Mouse (Mus musculus) cortical plate, adult 2 months (tissue): ENCODE data around the gene Mroh3.

ENCODE experiments used
- CTCF ChIP-seq: fragments of 200-500 bp; IDR thresholded peaks from 2 replicates; pipeline ENCODE4 v1.5.1; 2011; ENCODE audit warnings: mild to moderate bottlenecking, control low read depth, low read length; ENCODE audit not compliant: insufficient read depth; ENCODE audit errors: extremely low read depth
- POLR2A ChIP-seq: fragments of 200-500 bp; IDR thresholded peaks from 2 replicates; pipeline ENCODE4 v1.6.1; 2011; ENCODE audit warnings: mild to moderate bottlenecking, low read length, control low read depth; ENCODE audit not compliant: insufficient read depth; ENCODE audit errors: extremely low read depth

GRCm38 (mm10) chr1:136226626-136227025 is 14.0 kb upstream of the Mroh3 start:
- no peak for TF ChIP-seq POLR2A
- TF ChIP-seq CTCF, result no peak
